Mouse (Mus musculus) forebrain, embryonic 15.5 days (tissue): ENCODE measurements around the gene Brsk1. TPM values are rescaled to one million over a fixed set of nuclear protein-coding genes. Genes with fewer than 3 reads are reported as not detected.

Source experiments
- ATAC-seq: fragments of 200-750 bp; cut with Nextera tagmentation; replicated peaks from 2 replicates; pipeline ENCODE4 v1.8.0; 2017; ENCODE audit warnings: mild to moderate bottlenecking, moderate TSS enrichment, moderate library complexity
- H3K27ac ChIP-seq: fragments of 300-500 bp; sonication (generic); replicated peaks from 2 replicates; pipeline ENCODE4 v1.5.1; 2015; ENCODE audit warnings: mild to moderate bottlenecking, inconsistent platforms
- H3K27me3 ChIP-seq: fragments of 300-500 bp; sonication (generic); 2 replicates; pipeline ENCODE4 v1.6.1; 2015; ENCODE audit warnings: inconsistent platforms
- H3K36me3 ChIP-seq: fragments of 300-500 bp; sonication (generic); 2 replicates; pipeline ENCODE4 v1.6.1; 2015; ENCODE audit warnings: mild to moderate bottlenecking, inconsistent platforms
- H3K4me1 ChIP-seq: fragments of 300-500 bp; sonication (generic); 2 replicates; pipeline ENCODE4 v1.6.1; 2015; ENCODE audit warnings: inconsistent platforms
- H3K4me2 ChIP-seq: fragments of 300-500 bp; sonication (generic); replicated peaks from 2 replicates; pipeline ENCODE4 v1.6.1; 2015; ENCODE audit warnings: mild to moderate bottlenecking, inconsistent platforms
- H3K4me3 ChIP-seq: fragments of 300-500 bp; sonication (generic); 2 replicates; pipeline ENCODE4 v1.5.1; 2015; ENCODE audit warnings: mild to moderate bottlenecking, inconsistent platforms
- H3K9ac ChIP-seq: fragments of 300-500 bp; sonication (generic); replicated peaks from 2 replicates; pipeline ENCODE4 v1.6.1; 2015; ENCODE audit warnings: mild to moderate bottlenecking, inconsistent platforms
- H3K9me3 ChIP-seq: fragments of 300-500 bp; sonication (generic); 2 replicates; pipeline ENCODE4 v1.6.1; 2016; ENCODE audit warnings: inconsistent platforms
- WGBS: fragments of 180-500 bp; shearing (Covaris S2); methylation state at CpG from one replicate; pipeline ENCODE4 v1.1.7; 2015; ENCODE audit warnings: mixed read lengths; 5-methylcytosine and 5-hydroxymethylcytosine counted together
- polyA plus RNA-seq: library from polyadenylated mRNA; unstranded; fragments of >200 nt; fragmentation: Nextera tagmentation; extraction: Ambion mirVana; gene quantifications from 2 replicates; pipeline ENCODE4 v1.2.1, GENCODE M21; 2015

Brsk1 gene
- polyA plus RNA-seq, 1 experiment from 2014 or later = 7.9 TPM

- Histone ChIP-seq H3K27ac (no peak overlapping the region), H3K4me2 (no peak overlapping the region), H3K27me3 (no peaks in the 10 kb centered on the region), H3K9ac (no peak overlapping the region), H3K9me3 (no peaks in the 10 kb centered on the region), H3K4me1 (no peaks in the 10 kb centered on the region), H3K36me3 (peaks cover 88% of the 10 kb centered on the region), H3K4me3 (no peak overlapping the region)
- no peak for ATAC-seq
- WGBS = 90% methylated on average over 3 of the region's 3 CpGs
These were observed 22.2 kb downstream of the Brsk1 start for GRCm38 (mm10) chr7:4712594-4712993.

- WGBS = 70% methylated on average over 6 of the region's 6 CpGs
- no peak overlapping the region for H3K4me2 ChIP-seq
- no peak overlapping the region for H3K27ac ChIP-seq
- H3K27me3 ChIP-seq = no peaks in the 10 kb centered on the region
- no peak for ATAC-seq
- no peaks in the 10 kb centered on the region for H3K9me3 ChIP-seq
- no peaks in the 10 kb centered on the region for H3K4me1 ChIP-seq
- H3K4me3 ChIP-seq = no peak overlapping the region
- H3K36me3 ChIP-seq = peaks cover 52% of the 10 kb centered on the region
- H3K9ac ChIP-seq = no peak overlapping the region
These were observed 26.6 kb downstream of the Brsk1 start for GRCm38 (mm10) chr7:4716955-4717354.

GRCm38 (mm10) chr7:4719276-4719675 is 28.9 kb downstream of the Brsk1 start:
- ATAC-seq = no peak
- Histone ChIP-seq H3K4me3 (no peak overlapping the region), H3K4me1 (no peaks in the 10 kb centered on the region), H3K36me3 (peaks cover 28% of the 10 kb centered on the region), H3K9ac (no peak overlapping the region), H3K4me2 (no peak overlapping the region), H3K27me3 (no peaks in the 10 kb centered on the region), H3K9me3 (no peaks in the 10 kb centered on the region), H3K27ac (no peak overlapping the region)
- 93% methylated on average over 3 of the region's 3 CpGs for WGBS

- 39% methylated on average over 12 of the region's 12 CpGs for WGBS
- H3K27ac ChIP-seq = no peak overlapping the region
- no peaks in the 10 kb centered on the region for H3K27me3 ChIP-seq
- H3K9ac ChIP-seq = peak overlapping the region; percentile 37; the same call in 1 of the 2 replicates
- H3K4me2 ChIP-seq = peak overlapping the region; percentile 48
- H3K4me1 ChIP-seq = no peaks in the 10 kb centered on the region
- H3K9me3 ChIP-seq = no peaks in the 10 kb centered on the region
- no peaks in the 10 kb centered on the region for H3K36me3 ChIP-seq
- peak; percentile 85 for ATAC-seq
- H3K4me3 ChIP-seq = peak overlapping the region; percentile 32
These were observed 33.1 kb downstream of the Brsk1 start for GRCm38 (mm10) chr7:4723508-4723907.

GRCm38 (mm10) chr7:4724359-4724758 is 34.0 kb downstream of the Brsk1 start:
- Histone ChIP-seq H3K36me3 (no peaks in the 10 kb centered on the region), H3K27ac (no peak overlapping the region), H3K9me3 (no peaks in the 10 kb centered on the region), H3K4me1 (no peaks in the 10 kb centered on the region), H3K4me3 (no peak overlapping the region), H3K4me2 (no peak overlapping the region), H3K27me3 (no peaks in the 10 kb centered on the region), H3K9ac (no peak overlapping the region)
- no peak for ATAC-seq
- WGBS = 78% methylated on average over 3 of the region's 3 CpGs

GRCm38 (mm10) chr7:4725169-4725568 is 34.8 kb downstream of the Brsk1 start, which contains the start of gene Tmem150b:
TSS of gene Tmem150b (minus strand) at chr7:4725249.
- ATAC-seq = no peak
- Histone ChIP-seq H3K4me3 (no peak within 1 kb of the TSS), H3K27me3 (no peaks in the 10 kb centered on the region), H3K27ac (no peak within 1 kb of the TSS), H3K4me1 (no peaks in the 10 kb centered on the region), H3K9ac (no peak within 1 kb of the TSS), H3K4me2 (no peak within 1 kb of the TSS), H3K9me3 (no peaks in the 10 kb centered on the region), H3K36me3 (no peaks in the 10 kb centered on the region)
- WGBS = 82% methylated on average over 7 of the region's 7 CpGs

- 85% methylated on average over 5 of the region's 5 CpGs for WGBS
These were observed 40.7 kb downstream of the Brsk1 start for GRCm38 (mm10) chr7:4731090-4731489.

GRCm38 (mm10) chr7:4732968-4733392 is 42.6 kb downstream of the Brsk1 start:
- no peaks in the 10 kb centered on the region for H3K27me3 ChIP-seq
- H3K4me2 ChIP-seq = no peak overlapping the region
- no peak overlapping the region for H3K27ac ChIP-seq
- H3K9me3 ChIP-seq = no peaks in the 10 kb centered on the region
- H3K36me3 ChIP-seq = no peaks in the 10 kb centered on the region
- H3K4me1 ChIP-seq = no peaks in the 10 kb centered on the region
- no peak for ATAC-seq
- H3K4me3 ChIP-seq = no peak overlapping the region
- H3K9ac ChIP-seq = no peak overlapping the region
- WGBS = 78% methylated on average over 6 of the region's 6 CpGs

More at GRCm38 (mm10) chr7:4731090-4731489, 40.7 kb downstream of the Brsk1 start:
- H3K4me3 ChIP-seq = no peak overlapping the region
- no peaks in the 10 kb centered on the region for H3K27me3 ChIP-seq
- H3K4me1 ChIP-seq = no peaks in the 10 kb centered on the region
- ATAC-seq = no peak
- H3K9ac ChIP-seq = no peak overlapping the region
- no peak overlapping the region for H3K4me2 ChIP-seq
- no peak overlapping the region for H3K27ac ChIP-seq
- H3K9me3 ChIP-seq = no peaks in the 10 kb centered on the region
- no peaks in the 10 kb centered on the region for H3K36me3 ChIP-seq

GRCm38 (mm10) chr7:4739041-4739543 is 48.7 kb downstream of the Brsk1 start:
- Histone ChIP-seq H3K36me3 (no peaks in the 10 kb centered on the region), H3K27ac (peak overlapping the region; percentile 94), H3K9ac (peak overlapping the region; percentile 29; the same call in 1 of the 2 replicates), H3K4me2 (peak overlapping the region; percentile 49), H3K4me1 (peaks cover 36% of the 10 kb centered on the region), H3K4me3 (peak overlapping the region; percentile 74), H3K9me3 (no peaks in the 10 kb centered on the region), H3K27me3 (no peaks in the 10 kb centered on the region)
- no peak for ATAC-seq
- WGBS = 31% methylated on average over 10 of the region's 10 CpGs

- Histone ChIP-seq H3K4me1 (peaks cover 36% of the 10 kb centered on the region), H3K27ac (peak within 1 kb of the TSS; percentile 94), H3K36me3 (no peaks in the 10 kb centered on the region), H3K4me2 (peak within 1 kb of the TSS; percentile 82), H3K9ac (peak within 1 kb of the TSS; percentile 89), H3K9me3 (no peaks in the 10 kb centered on the region), H3K4me3 (peak within 1 kb of the TSS; percentile 74), H3K27me3 (no peaks in the 10 kb centered on the region)
- ATAC-seq = peak; percentile 99
- 0% methylated on average over 36 of the region's 44 CpGs for WGBS
These were observed 49.3 kb downstream of the Brsk1 start, which contains the start of gene Kmt5c for GRCm38 (mm10) chr7:4739544-4740275. TSS of gene Kmt5c (plus strand) at chr7:4740115.

- Histone ChIP-seq H3K9me3 (no peaks in the 10 kb centered on the region), H3K4me2 (peak overlapping the region; percentile 82), H3K27me3 (no peaks in the 10 kb centered on the region), H3K4me1 (peaks cover 36% of the 10 kb centered on the region), H3K4me3 (peak overlapping the region; percentile 74), H3K27ac (peak overlapping the region; percentile 94), H3K9ac (peak overlapping the region; percentile 89), H3K36me3 (no peaks in the 10 kb centered on the region)
- WGBS = under 1% methylated on average over 14 of the region's 14 CpGs
- peak; percentile 49; the same call in 1 of the 2 replicates for ATAC-seq
These were observed 49.9 kb downstream of the Brsk1 start for GRCm38 (mm10) chr7:4740309-4740727.

GRCm38 (mm10) chr7:4741151-4741550 is 50.7 kb downstream of the Brsk1 start:
- WGBS = 2% methylated on average over 4 of the region's 4 CpGs
- H3K4me1 ChIP-seq = peaks cover 36% of the 10 kb centered on the region
- H3K4me2 ChIP-seq = peak overlapping the region; percentile 82
- no peaks in the 10 kb centered on the region for H3K27me3 ChIP-seq
- peak overlapping the region; percentile 94 for H3K27ac ChIP-seq
- H3K36me3 ChIP-seq = peaks cover 3% of the 10 kb centered on the region; the same call in 1 of the 2 replicates
- H3K9me3 ChIP-seq = no peaks in the 10 kb centered on the region
- H3K9ac ChIP-seq = peak overlapping the region; percentile 89
- no peak for ATAC-seq
- peak overlapping the region; percentile 74 for H3K4me3 ChIP-seq
